Mouse (Mus musculus): ENCODE measurements around the gene Zfyve28.

DNA sequence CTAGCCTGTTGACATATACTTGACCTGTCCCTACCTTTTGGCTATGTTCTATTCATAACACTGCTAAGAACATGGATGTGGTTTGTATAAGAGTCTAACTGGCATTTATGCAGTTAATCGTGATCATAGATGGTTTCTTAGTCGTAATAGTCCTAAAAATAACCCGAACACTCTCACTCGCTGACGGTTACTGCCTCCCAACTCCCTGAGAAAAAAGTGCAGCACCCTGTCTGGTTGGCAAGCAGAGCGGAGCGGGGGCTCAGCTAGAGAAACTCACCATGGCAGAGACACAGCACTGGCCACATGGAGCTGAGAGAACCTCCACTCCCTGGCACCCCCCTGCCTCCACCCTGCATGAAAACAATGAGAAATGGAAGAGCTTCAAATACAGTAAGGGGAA lies 7.3 kb downstream of the Zfyve28 start:
- TF ChIP-seq POLR2A (IDR thresholded peaks at IDR 0.05; ENCODE audit: extremely low read depth, insufficient read depth, low read length) (no peak), CTCF (IDR thresholded peaks at IDR 0.05; ENCODE audit: low read depth, low read length) (no peak)
